Mouse (Mus musculus): Measurements from ENCODE around the gene Gtf3a.

DNA sequence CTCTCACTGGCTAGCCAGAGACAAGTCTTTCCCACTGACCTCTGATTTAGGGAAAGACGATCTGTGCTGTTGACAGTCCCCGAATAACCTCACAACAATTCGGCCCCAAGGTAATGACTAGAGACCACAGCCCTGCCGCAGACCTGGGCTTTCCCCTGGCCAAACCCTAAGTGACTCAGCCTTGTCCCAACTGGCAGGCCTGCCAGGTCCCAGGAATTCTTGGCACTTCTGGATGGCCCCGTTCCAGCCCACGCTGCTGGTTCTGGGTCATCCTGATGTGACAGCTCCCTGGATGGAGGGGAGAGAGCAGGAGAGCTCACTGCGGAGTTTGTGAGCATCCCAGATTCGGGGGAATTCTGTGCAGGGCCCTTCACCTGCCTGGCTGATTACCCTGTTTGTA lies 45.1 kb downstream of the Gtf3a start:
- TF ChIP-seq POLR2A (IDR thresholded peaks at IDR 0.05; ENCODE audit: low read depth, low read length) (no peak), CTCF (conservative IDR thresholded peaks at IDR 0.05 in 1 of 2, IDR thresholded peaks at IDR 0.05 in 1 of 2; ENCODE audit: low read depth in 2 of 2, low read length in 2 of 2) (no peak), TBP (conservative IDR thresholded peaks at IDR 0.05; ENCODE audit: low read depth, low read length) (no peak), ZC3H11A (IDR thresholded peaks at IDR 0.05; ENCODE audit: low read depth, low read length) (no peak), ZNF384 (IDR thresholded peaks at IDR 0.05; ENCODE audit: low read depth, low read length) (no peak)
